Mouse (Mus musculus) embryonic facial prominence, embryonic 14.5 days (tissue): ENCODE measurements around the gene Traf3ip3. TPM values are rescaled to one million over a fixed set of nuclear protein-coding genes. Genes with fewer than 3 reads are reported as not detected.

Experiments used
- ATAC-seq: fragments of 200-750 bp; cut with Nextera tagmentation; 2 replicates; pipeline ENCODE4 v1.8.0; 2017; ENCODE audit warnings: low read depth, moderate number of reproducible peaks, moderate TSS enrichment
- DNase-seq: peaks from one replicate; pipeline ENCODE4 v3.0.0-alpha.2; 2015; ENCODE audit warnings: low spot score
- H3K27ac ChIP-seq: fragments of 300-500 bp; sonication (generic); replicated peaks from 2 replicates; pipeline ENCODE4 v1.5.1; 2014; ENCODE audit warnings: low read depth, mild to moderate bottlenecking, low read length, moderate library complexity
- H3K27me3 ChIP-seq: fragments of 300-500 bp; sonication (generic); replicated peaks from 2 replicates; pipeline ENCODE4 v1.6.1; 2014; ENCODE audit warnings: low read length; ENCODE audit not compliant: control insufficient read depth, insufficient read depth
- H3K36me3 ChIP-seq: fragments of 300-500 bp; sonication (generic); 2 replicates; pipeline ENCODE4 v1.6.1; 2014; ENCODE audit warnings: low read length, mixed read lengths; ENCODE audit not compliant: control insufficient read depth, insufficient read depth
- H3K4me1 ChIP-seq: fragments of 300-500 bp; sonication (generic); 2 replicates; pipeline ENCODE4 v1.6.1; 2014; ENCODE audit warnings: antibody characterized with exemption, low read length; ENCODE audit not compliant: control insufficient read depth, insufficient read depth
- H3K4me2 ChIP-seq: fragments of 300-500 bp; sonication (generic); 2 replicates; pipeline ENCODE4 v1.6.1; 2014; ENCODE audit warnings: low read depth, mild to moderate bottlenecking, low read length, moderate library complexity, mixed read lengths
- H3K4me3 ChIP-seq: fragments of 300-500 bp; sonication (generic); 2 replicates; pipeline ENCODE4 v1.5.1; 2014; ENCODE audit warnings: low read depth, mild to moderate bottlenecking, low read length
- H3K9ac ChIP-seq: fragments of 300-500 bp; sonication (generic); 2 replicates; pipeline ENCODE4 v1.6.1; 2014; ENCODE audit warnings: low read depth, mild to moderate bottlenecking, low read length, moderate library complexity, mixed read lengths
- H3K9me3 ChIP-seq: fragments of 300-500 bp; sonication (generic); 2 replicates; pipeline ENCODE4 v1.6.1; 2016; ENCODE audit warnings: low read length; ENCODE audit not compliant: control insufficient read depth
- WGBS: fragments of 180-500 bp; shearing (Covaris S2); extraction: QIAGEN DNeasy Blood & Tissue Kit; methylation state at CpG from one replicate; pipeline ENCODE4 v1.1.7; 2014; 5-methylcytosine and 5-hydroxymethylcytosine counted together
- polyA plus RNA-seq: library from polyadenylated mRNA; unstranded; fragments of >200 nt; fragmentation: Nextera tagmentation; extraction: Ambion mirVana; gene quantifications from 2 replicates; pipeline ENCODE4 v1.2.1, GENCODE M21; 2014

Gene Traf3ip3
- polyA plus RNA-seq, 1 experiment from 2014 or later, result 39.3 TPM

- Histone ChIP-seq H3K4me1 (no peaks in the 10 kb centered on the region), H3K9me3 (no peaks in the 10 kb centered on the region), H3K9ac (no peak overlapping the region), H3K4me3 (no peak overlapping the region), H3K27me3 (no peaks in the 10 kb centered on the region), H3K4me2 (no peak overlapping the region), H3K36me3 (no peaks in the 10 kb centered on the region), H3K27ac (no peak overlapping the region)
- 100% methylated on average over 2 of the region's 2 CpGs for WGBS
- DNase-seq (no peak), ATAC-seq (no peak)
Measured at GRCm38 (mm10) chr1:193198312-193198711, 3.2 kb downstream of the Traf3ip3 start.

- DNase-seq (peak; percentile 64), ATAC-seq (peak; percentile 56; the same call in 1 of the 2 replicates)
- Histone ChIP-seq H3K4me3 (no peak overlapping the region), H3K27ac (no peak overlapping the region), H3K4me1 (no peaks in the 10 kb centered on the region), H3K4me2 (no peak overlapping the region), H3K9me3 (no peaks in the 10 kb centered on the region), H3K27me3 (no peaks in the 10 kb centered on the region), H3K36me3 (no peaks in the 10 kb centered on the region), H3K9ac (no peak overlapping the region)
- WGBS, result 81% methylated on average over 17 of the region's 18 CpGs
Measured at GRCm38 (mm10) chr1:193197494-193198205, 3.9 kb downstream of the Traf3ip3 start.

GRCm38 (mm10) chr1:193195169-193195810 lies 6.2 kb downstream of the Traf3ip3 start:
- Histone ChIP-seq H3K4me1 (peaks cover 14% of the 10 kb centered on the region), H3K9me3 (no peaks in the 10 kb centered on the region), H3K4me2 (no peak overlapping the region), H3K36me3 (no peaks in the 10 kb centered on the region), H3K27ac (no peak overlapping the region), H3K9ac (no peak overlapping the region), H3K27me3 (no peaks in the 10 kb centered on the region), H3K4me3 (no peak overlapping the region)
- no peak for DNase-seq
- 56% methylated on average over 3 of the region's 3 CpGs for WGBS
- no peak for ATAC-seq

GRCm38 (mm10) chr1:193194416-193195140 lies 6.9 kb downstream of the Traf3ip3 start:
- no peaks in the 10 kb centered on the region for H3K27me3 ChIP-seq
- no peaks in the 10 kb centered on the region for H3K36me3 ChIP-seq
- H3K4me3 ChIP-seq, result no peak overlapping the region
- peaks cover 21% of the 10 kb centered on the region for H3K4me1 ChIP-seq
- WGBS, result 73% methylated on average over 3 of the region's 3 CpGs
- H3K4me2 ChIP-seq, result no peak overlapping the region
- H3K9me3 ChIP-seq, result no peaks in the 10 kb centered on the region
- no peak for DNase-seq
- H3K27ac ChIP-seq, result no peak overlapping the region
- no peak for ATAC-seq
- H3K9ac ChIP-seq, result no peak overlapping the region

GRCm38 (mm10) chr1:193191675-193192283 lies 9.7 kb downstream of the Traf3ip3 start:
- H3K27me3 ChIP-seq, result no peaks in the 10 kb centered on the region
- H3K9me3 ChIP-seq, result no peaks in the 10 kb centered on the region
- H3K4me2 ChIP-seq, result no peak overlapping the region
- no peak overlapping the region for H3K4me3 ChIP-seq
- DNase-seq, result no peak
- ATAC-seq, result no peak
- no peaks in the 10 kb centered on the region for H3K36me3 ChIP-seq
- no peak overlapping the region; the same call in 1 of the 2 replicates for H3K27ac ChIP-seq
- WGBS, result 83% methylated on average over 7 of the region's 7 CpGs
- H3K4me1 ChIP-seq, result peaks cover 38% of the 10 kb centered on the region
- 0 out of 2 replicates have a peak overlapping the region, but pooled peaks have one; percentile 2 for H3K9ac ChIP-seq

- Histone ChIP-seq H3K4me3 (no peak overlapping the region), H3K9me3 (no peaks in the 10 kb centered on the region), H3K27ac (peak overlapping the region; percentile 93), H3K27me3 (no peaks in the 10 kb centered on the region), H3K4me1 (peaks cover 38% of the 10 kb centered on the region), H3K36me3 (no peaks in the 10 kb centered on the region), H3K9ac (no peak overlapping the region), H3K4me2 (no peak overlapping the region; the same call in 1 of the 2 replicates)
- 21% methylated on average over 3 of the region's 3 CpGs for WGBS
- DNase-seq, result peak; percentile 66
- ATAC-seq, result peak; percentile 41
Measured at GRCm38 (mm10) chr1:193189771-193190170, 11.7 kb downstream of the Traf3ip3 start.

- DNase-seq, result peak; percentile 96
- ATAC-seq, result peak; percentile 98
- WGBS, result 3% methylated on average over 9 of the region's 9 CpGs
- no peaks in the 10 kb centered on the region for H3K9me3 ChIP-seq
- peak overlapping the region; percentile 25 for H3K4me2 ChIP-seq
- peaks cover 38% of the 10 kb centered on the region for H3K4me1 ChIP-seq
- H3K9ac ChIP-seq, result peak overlapping the region; percentile 34
- peak overlapping the region; percentile 93 for H3K27ac ChIP-seq
- no peak overlapping the region for H3K4me3 ChIP-seq
- H3K36me3 ChIP-seq, result no peaks in the 10 kb centered on the region
- no peaks in the 10 kb centered on the region for H3K27me3 ChIP-seq
Measured at GRCm38 (mm10) chr1:193189151-193189621, 12.3 kb downstream of the Traf3ip3 start.

GRCm38 (mm10) chr1:193188257-193188656 lies 13.2 kb downstream of the Traf3ip3 start:
- 71% methylated on average over 6 of the region's 6 CpGs for WGBS
- Histone ChIP-seq H3K27ac (peak overlapping the region; percentile 93), H3K9ac (no peak overlapping the region), H3K4me1 (peaks cover 38% of the 10 kb centered on the region), H3K9me3 (no peaks in the 10 kb centered on the region), H3K36me3 (no peaks in the 10 kb centered on the region), H3K4me2 (no peak overlapping the region), H3K27me3 (no peaks in the 10 kb centered on the region), H3K4me3 (no peak overlapping the region)
- ATAC-seq (no peak), DNase-seq (peak; percentile 65)
